Mouse (Mus musculus) urinary bladder, postnatal 10 days (tissue): ENCODE data around the gene Prkg1.
"Not testable (repeated sequence)": the region's sequence is repeated elsewhere in the genome, so short reads cannot be mapped to it uniquely, and the experiment has no call there.

Experiments
- DNase-seq: peaks from one replicate; pipeline ENCODE4 v3.0.0; 2022; ENCODE audit warnings: low spot score

The Prkg1 gene

GRCm38 (mm10) chr19:31284581-31284980 is 480.3 kb downstream of the Prkg1 start:
- no peak for DNase-seq

GRCm38 (mm10) chr19:31284126-31284525 is 480.7 kb downstream of the Prkg1 start:
- DNase-seq: no peak

- DNase-seq: no peak
Measured at GRCm38 (mm10) chr19:31283617-31284016, 481.2 kb downstream of the Prkg1 start.

GRCm38 (mm10) chr19:31279797-31280486 is 484.9 kb downstream of the Prkg1 start:
- no peak for DNase-seq

GRCm38 (mm10) chr19:31262438-31262837 is 502.4 kb downstream of the Prkg1 start:
- DNase-seq: no peak

GRCm38 (mm10) chr19:31260494-31260893 is 504.3 kb downstream of the Prkg1 start:
- DNase-seq: no peak

- no peak for DNase-seq
Measured at GRCm38 (mm10) chr19:31255780-31256179, 509.1 kb downstream of the Prkg1 start.

GRCm38 (mm10) chr19:31232410-31232809 is 532.4 kb downstream of the Prkg1 start:
- no peak for DNase-seq

GRCm38 (mm10) chr19:31228385-31228784 is 536.4 kb downstream of the Prkg1 start:
- DNase-seq: no peak

- DNase-seq: no peak
Measured at GRCm38 (mm10) chr19:31223457-31223856, 541.4 kb downstream of the Prkg1 start.

GRCm38 (mm10) chr19:31219261-31219660 is 545.6 kb downstream of the Prkg1 start:
- not testable (repeated sequence) for DNase-seq

- no peak for DNase-seq
Measured at GRCm38 (mm10) chr19:31210850-31211249, 554.0 kb downstream of the Prkg1 start.

GRCm38 (mm10) chr19:31210449-31210848 is 554.4 kb downstream of the Prkg1 start:
- DNase-seq: no peak

GRCm38 (mm10) chr19:31199583-31199982 is 565.2 kb downstream of the Prkg1 start:
- DNase-seq: no peak

- no peak for DNase-seq
Measured at GRCm38 (mm10) chr19:31198461-31198860, 566.4 kb downstream of the Prkg1 start.

- no peak for DNase-seq
Measured at GRCm38 (mm10) chr19:31197076-31197475, 567.8 kb downstream of the Prkg1 start.

- no peak for DNase-seq
Measured at GRCm38 (mm10) chr19:31188559-31189218, 576.1 kb downstream of the Prkg1 start.

- DNase-seq: no peak
Measured at GRCm38 (mm10) chr19:31180757-31181156, 584.1 kb downstream of the Prkg1 start.

- DNase-seq: no peak
Measured at GRCm38 (mm10) chr19:31177279-31177922, 587.4 kb downstream of the Prkg1 start.

- no peak for DNase-seq
Measured at GRCm38 (mm10) chr19:31170985-31171384, 593.8 kb downstream of the Prkg1 start.

GRCm38 (mm10) chr19:31158944-31159460 is 605.8 kb downstream of the Prkg1 start:
- DNase-seq: no peak

- no peak for DNase-seq
Measured at GRCm38 (mm10) chr19:31153399-31153798, 611.4 kb downstream of the Prkg1 start.

GRCm38 (mm10) chr19:31149902-31150301 is 614.9 kb downstream of the Prkg1 start:
- DNase-seq: no peak
